Mouse (Mus musculus): ENCODE measurements around the gene Cdk18.
A peak's percentile ranks its signal among the peaks of the same experiment; 100 is the strongest.

The Cdk18 gene

GRCm38 (mm10) chr1:132113098-132113497 is 26.4 kb downstream of the Cdk18 start:
- DNase-seq (ENCODE audit: low read depth, low spot score), result no peak

DNA sequence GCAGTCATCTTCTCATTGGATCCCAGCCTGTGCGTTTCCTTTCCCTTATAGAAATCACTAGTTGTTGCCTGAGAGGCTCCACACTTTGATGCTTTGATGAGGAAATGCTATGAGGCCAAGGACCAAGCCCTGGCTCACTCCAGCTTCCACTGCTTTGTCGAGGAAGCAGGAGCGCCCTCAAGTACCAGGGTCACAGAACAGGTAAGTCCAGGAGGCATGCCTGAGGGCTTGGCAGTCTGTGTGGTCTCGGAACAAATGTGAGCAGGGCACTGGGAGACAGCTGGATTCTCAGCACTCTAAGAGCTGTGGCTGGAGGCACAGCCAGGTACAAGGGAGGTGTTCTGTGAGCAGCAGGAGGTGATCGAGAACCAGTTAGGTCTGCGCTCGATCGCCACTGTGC is 27.1 kb downstream of the Cdk18 start:
- DNase-seq (ENCODE audit: low read depth, low spot score), result no peak

GRCm38 (mm10) chr1:132111411-132111810 is 28.1 kb downstream of the Cdk18 start:
- DNase-seq (ENCODE audit: low read depth, low spot score), result no peak

- DNase-seq (ENCODE audit: low read depth, low spot score), result no peak
Observed at GRCm38 (mm10) chr1:132109368-132109767, 30.1 kb downstream of the Cdk18 start.

DNA sequence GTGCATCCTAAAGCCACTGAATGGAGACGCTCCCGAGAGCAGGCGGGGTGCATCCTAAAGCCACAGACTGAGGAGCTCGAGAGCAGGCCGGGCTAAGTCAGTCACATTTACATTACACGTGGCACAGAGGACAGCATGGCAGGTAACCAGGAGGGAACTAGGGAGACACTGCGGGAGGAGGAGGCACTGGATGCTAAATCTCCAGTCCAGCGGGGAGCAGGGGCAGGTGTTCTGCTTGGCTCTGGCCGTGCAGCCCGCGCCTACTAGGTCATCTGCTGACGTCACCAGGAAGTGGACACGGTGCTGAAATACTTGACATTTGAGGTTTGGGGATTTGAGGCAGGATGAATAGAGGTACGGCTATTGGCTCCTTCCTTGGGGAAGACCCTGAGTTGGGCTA is 35.1 kb downstream of the Cdk18 start:
- DNase-seq (ENCODE audit: low read depth, low spot score), result no peak

DNA sequence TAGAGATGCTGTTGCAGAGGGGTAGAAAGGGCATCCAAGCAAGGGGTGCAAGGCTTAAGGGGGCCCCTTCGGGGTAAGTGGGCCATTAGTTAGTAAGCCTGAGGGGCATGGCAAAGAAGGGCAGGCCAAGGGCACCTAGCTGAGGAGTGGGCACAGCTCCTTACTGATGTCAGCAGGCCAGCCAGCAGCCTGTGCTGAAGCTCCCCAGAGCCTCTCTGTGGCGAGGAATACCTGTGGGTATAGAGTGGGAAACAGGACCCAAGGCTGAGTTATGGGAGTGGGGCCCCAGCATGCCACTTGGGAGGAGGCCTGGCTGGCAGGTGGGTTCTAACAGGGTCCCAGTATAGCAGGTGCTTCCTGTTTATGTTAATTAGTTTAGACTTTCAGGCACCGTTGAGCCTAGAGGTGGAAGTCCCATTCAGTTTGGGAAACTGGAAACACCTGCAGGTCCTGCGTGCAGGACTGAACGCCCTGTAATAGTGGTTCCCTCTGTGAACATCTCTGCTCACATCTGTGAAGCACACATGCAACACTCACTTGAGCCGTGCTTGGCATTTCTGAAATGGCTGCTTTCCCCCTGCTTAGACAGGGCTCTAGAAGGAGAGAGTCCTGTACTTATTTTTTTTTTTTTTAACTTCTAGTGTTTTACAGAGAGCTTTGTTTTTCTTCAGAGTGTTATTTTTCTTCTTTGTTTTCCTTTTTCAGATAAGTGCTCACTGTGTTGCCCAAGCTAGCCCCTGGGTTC is 37.4 kb downstream of the Cdk18 start:
- DNase-seq (ENCODE audit: low read depth, low spot score), result no peak

DNA sequence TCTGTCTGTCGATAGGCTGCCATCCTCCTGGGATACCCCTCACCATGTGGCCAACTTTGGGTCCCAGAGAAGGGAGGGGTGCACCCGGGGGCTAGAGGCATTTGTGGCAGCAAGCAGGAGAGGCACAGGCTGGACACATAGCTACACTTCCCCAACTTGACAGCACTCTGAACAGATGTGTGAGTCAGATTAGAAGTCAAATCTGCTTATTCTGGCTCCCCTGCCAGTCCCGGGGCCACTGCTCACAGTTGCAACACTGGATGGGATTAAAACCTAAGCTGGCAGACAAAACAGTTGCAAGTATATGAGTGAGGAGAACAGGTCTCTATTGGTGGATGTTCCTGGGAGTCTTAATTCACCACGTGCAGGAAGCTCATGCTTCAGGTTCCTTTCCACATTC is 39.7 kb downstream of the Cdk18 start:
- no peak for DNase-seq (ENCODE audit: low read depth, low spot score)

DNA sequence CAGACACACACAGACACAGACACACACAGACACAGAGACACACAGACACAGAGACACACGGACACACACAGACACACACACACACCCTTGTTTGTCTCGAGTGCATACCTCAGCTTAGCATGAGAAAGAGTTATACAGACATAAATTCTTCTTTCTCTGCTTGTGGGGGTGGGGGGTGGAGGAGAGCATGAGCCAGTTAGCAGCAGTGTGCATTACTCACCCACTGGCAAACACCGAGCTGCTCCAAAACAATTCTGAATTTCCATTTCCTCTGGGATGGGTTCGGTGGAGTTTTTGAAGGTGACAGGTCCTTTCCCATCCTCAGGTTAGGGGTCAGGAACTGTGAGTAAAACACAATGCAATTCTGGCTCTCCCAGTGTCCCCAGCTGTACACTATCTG is 40.5 kb downstream of the Cdk18 start:
- DNase-seq (ENCODE audit: low read depth, low spot score), result no peak

DNA sequence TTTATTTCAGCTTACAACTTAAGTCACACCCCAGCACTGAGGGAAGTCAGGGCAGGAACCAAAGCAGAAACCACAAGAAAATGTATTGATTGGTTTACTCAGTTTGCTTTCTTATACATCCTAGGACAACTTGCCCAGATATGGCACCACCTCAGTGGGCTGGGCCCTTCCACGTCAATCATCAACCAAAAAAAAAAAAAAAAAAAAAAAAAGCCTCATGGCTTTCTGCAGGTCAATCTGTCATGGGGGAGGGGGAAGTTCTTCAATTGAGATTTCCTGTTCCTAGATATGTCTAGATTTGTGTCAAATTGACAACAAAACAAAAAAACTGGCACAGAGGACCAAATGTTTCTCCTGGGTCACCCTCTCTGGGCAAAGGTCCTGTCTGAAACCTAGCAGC is 41.4 kb downstream of the Cdk18 start:
- no peak for DNase-seq (ENCODE audit: low read depth, low spot score)

DNA sequence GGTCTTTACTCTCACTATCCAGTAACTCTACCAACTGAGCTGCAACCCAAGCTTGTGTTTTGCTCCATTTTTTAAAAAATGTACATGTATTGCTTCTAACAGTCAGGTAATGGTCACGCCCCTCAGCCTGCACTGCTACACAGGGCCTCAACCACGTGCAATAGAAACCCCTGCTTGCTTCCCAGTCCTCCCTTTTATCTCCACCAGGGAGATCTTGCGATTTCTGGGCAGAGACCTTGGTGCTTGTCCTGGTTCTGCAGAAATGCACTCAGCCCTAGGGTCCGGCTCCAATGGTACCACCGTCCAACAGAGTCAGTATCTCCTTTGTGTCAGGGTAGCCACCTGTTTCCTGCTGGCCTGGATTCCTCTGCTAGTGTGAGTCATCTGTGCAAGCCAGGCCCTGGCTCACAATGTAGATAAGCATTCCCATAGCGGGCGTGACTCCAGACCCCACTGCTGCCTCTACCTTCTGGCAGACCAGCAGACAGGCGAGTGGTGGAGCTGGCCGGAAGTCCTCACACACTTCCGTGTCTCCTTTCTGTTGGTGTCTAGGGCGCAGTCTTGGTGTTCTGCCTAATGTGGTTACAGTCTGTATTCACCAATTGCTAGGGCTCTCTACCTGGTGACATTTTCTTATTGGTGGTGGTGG is 44.0 kb downstream of the Cdk18 start:
- no peak for DNase-seq (ENCODE audit: low read depth, low spot score)

DNA sequence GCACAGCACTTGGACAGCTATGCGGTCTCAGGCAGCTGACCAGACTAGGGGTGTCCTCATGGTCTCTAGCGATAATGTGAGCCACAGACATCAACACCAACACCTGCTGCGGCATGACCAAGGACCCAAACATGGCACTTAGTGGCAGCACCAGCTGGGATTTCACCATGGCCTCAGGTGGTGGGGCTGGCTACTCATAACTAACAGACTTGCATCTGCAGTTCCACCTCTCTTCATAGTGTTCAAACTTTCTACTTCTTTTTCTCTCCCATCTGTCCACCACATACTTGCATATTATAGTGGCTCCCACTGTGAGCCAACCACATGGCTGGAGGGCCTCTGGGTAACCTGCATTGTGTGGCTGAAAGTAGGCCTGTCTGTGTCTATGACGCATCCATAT is 46.2 kb downstream of the Cdk18 start:
- no peak for DNase-seq (ENCODE audit: low read depth, low spot score)

DNA sequence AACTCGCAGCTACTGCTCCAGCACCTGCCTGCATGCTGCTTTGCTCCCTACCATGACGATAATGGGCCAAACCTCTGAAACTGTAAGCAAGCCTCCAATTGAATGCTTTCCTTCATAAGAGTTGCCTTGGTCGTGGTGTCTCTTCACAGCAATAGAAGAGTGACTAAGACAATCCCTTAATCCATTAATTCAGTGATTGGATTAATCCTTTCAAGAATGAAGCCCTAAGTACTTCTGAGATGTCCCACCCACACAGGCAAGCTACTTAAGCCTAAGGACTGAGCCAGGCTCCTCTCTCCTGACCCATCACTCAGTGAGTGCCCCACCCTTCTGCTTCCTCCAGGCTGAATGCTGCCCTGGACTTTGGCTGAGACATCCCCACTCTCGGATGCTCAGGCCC is 49.2 kb downstream of the Cdk18 start:
- no peak for DNase-seq (ENCODE audit: low read depth, low spot score)

- DNase-seq (ENCODE audit: low read depth, low spot score), result no peak
Observed at GRCm38 (mm10) chr1:132089767-132090166, 49.7 kb downstream of the Cdk18 start.

- no peak for DNase-seq (ENCODE audit: low read depth, low spot score)
Observed at GRCm38 (mm10) chr1:132088181-132088671, 51.3 kb downstream of the Cdk18 start.

- no peak for DNase-seq (ENCODE audit: low read depth, low spot score)
Observed at GRCm38 (mm10) chr1:132085181-132086049, 54.1 kb downstream of the Cdk18 start.

- no peak for DNase-seq (ENCODE audit: low read depth, low spot score)
Observed at GRCm38 (mm10) chr1:132078413-132078812, 61.1 kb downstream of the Cdk18 start.

DNA sequence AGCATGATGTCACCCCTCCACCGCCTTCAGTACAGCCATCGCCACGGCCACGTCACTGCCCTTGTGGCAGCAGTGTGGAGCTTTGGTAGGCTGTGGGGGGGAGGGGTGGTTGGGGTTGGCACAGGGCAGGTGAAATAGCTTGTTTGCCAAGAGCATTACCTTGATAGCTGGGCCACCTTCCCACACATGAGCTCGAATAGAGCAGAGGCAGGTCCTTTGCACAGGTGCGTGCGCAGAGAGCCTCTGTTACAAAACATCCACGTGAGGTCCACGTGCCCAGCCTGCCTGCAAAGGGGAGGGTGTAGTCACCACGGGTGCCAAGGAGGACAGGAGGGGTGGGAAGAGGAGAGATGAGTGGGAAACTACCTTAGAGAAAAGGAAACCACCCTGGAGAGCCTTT is 63.9 kb downstream of the Cdk18 start:
- no peak for DNase-seq (ENCODE audit: low read depth, low spot score)

GRCm38 (mm10) chr1:132070659-132071058 is 68.8 kb downstream of the Cdk18 start:
- DNase-seq (ENCODE audit: low read depth, low spot score), result no peak

DNA sequence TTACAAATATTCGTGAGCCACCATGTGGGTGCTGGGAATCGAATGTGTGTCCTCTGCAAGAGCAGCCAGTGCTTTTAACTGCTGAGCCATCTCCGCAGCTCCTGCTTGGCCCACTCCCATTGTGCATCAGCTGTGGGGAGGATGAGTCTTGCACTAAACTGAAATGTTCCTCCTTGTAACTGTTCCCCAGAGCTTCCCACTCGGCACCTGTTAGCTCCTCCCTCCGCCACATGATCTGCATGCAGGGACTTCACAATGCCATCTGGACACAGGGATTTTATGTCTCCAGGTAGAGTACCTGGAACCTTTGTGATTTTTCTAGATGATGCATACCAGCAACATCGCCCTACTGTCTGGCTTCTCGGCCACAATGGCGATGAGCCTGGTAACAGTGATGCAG is 70.0 kb downstream of the Cdk18 start:
- DNase-seq (ENCODE audit: low read depth, low spot score), result no peak

DNA sequence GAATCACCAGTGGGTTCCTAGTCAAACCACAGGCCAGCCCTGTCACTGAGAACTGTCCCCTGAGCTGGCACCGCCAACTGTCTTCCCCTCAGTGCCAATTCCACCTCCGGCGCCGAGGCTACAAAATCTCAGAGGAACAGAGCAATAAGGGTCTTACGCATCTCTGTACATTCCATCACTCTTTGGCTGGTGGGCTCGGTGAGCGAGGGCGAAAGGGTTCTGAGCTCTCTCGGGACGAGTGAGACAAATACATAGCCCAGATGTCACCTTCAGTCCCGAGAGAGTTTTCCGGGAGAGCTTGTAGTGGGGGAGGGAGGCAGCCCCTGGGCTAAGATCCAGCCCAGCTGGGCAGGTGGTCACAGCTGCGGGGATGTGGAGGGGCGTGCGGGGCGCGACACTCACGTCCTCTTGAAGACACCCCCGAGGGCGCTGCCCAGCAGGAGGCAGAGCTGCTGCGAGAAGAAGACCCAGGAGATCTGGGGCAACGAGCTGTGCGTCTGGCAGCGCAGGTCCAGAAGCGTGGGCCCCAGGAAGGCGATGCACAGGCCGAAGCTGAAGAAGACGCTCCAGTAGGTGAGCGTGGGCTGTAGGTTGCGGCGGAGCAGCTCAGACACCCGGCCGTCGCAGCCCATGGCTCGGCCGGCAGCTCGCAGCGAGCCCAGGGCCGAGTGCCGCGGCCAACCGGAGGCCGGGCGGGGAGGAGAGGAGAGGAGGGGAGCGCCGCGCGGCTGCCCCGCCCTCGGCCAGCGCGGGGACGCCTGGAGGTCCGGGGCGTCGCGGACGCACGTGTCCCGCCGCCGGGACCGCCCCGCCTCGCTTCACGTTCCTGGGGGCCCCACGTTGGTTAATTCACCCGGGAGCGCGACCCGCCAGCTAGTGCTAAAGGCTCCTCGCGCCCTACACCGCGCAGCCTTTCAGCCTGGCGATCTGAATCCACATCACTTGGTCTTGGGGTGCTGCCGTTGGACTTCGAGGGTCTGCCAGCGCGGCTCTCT is 71.9 kb downstream of the Cdk18 start, which contains the start of gene Mfsd4a:
Gene Mfsd4a (minus strand): TSS at position 802 of the 995 bp plus-strand sequence.
- peak; percentile 47 for DNase-seq (ENCODE audit: low read depth, low spot score)

Data from mesoderm, embryonic 11.5 days (tissue).